Mouse (Mus musculus): ENCODE data around the gene Rps6ka1. TPM values are rescaled to one million over a fixed set of nuclear protein-coding genes. Genes with fewer than 3 reads are reported as not detected.

Rps6ka1 gene
- polyA plus RNA-seq, 1 experiment from 2014 or later: 79.4 TPM

DNA sequence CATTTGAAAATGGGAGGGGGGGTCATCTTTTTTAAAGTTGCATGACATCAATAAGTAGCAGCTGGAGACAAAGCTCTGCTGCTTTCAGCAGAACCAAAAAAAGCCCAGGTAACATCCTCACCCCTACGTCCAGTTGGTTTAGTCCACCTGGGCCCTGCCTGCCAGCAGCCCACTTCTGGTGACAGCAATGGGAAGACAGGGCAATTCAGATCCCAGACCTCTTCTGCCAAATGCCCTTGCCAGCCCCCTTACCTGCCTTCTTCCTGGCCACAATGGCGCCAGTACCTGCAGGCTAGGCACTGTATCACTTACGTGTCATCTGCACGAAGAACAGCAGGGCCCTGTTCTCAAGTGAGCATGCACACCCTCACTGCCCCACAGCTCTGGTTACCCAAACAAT, 2.3 kb downstream of the Rps6ka1 start:
- Histone ChIP-seq H3K9ac (ENCODE audit: low read depth, low read length) (no peak overlapping the region), H3K27me3 (ENCODE audit: control insufficient read depth, insufficient read depth, low read depth, low read length) (peaks cover 27% of the 10 kb centered on the region), H3K4me2 (ENCODE audit: low read depth, low read length) (peak overlapping the region; percentile 89; the same call in 1 of the 2 replicates), H3K4me3 (ENCODE audit: low read depth, low read length) (no peak overlapping the region), H3K36me3 (ENCODE audit: control insufficient read depth, insufficient read depth) (no peaks in the 10 kb centered on the region), H3K4me1 (ENCODE audit: control insufficient read depth, low read depth, low read length) (peaks cover 12% of the 10 kb centered on the region), H3K27ac (ENCODE audit: low read length) (no peak overlapping the region), H3K9me3 (replicated peaks; ENCODE audit: control insufficient read depth, low read length) (no peaks in the 10 kb centered on the region)
- WGBS (ENCODE audit: insufficient replicate concordance): 76% methylated on average over 4 of the region's 4 CpGs
- ATAC-seq (ENCODE audit: low read depth): no peak

- Histone ChIP-seq H3K36me3 (ENCODE audit: control insufficient read depth, insufficient read depth) (no peaks in the 10 kb centered on the region), H3K4me2 (ENCODE audit: low read depth, low read length) (no peak overlapping the region), H3K27me3 (ENCODE audit: control insufficient read depth, insufficient read depth, low read depth, low read length) (peaks cover 27% of the 10 kb centered on the region), H3K9ac (ENCODE audit: low read depth, low read length) (no peak overlapping the region), H3K4me1 (ENCODE audit: control insufficient read depth, low read depth, low read length) (peaks cover 12% of the 10 kb centered on the region), H3K4me3 (ENCODE audit: low read depth, low read length) (no peak overlapping the region), H3K9me3 (replicated peaks; ENCODE audit: control insufficient read depth, low read length) (no peaks in the 10 kb centered on the region), H3K27ac (ENCODE audit: low read length) (no peak overlapping the region)
- no peak for ATAC-seq (ENCODE audit: low read depth)
- 61% methylated on average over 3 of the region's 3 CpGs for WGBS (ENCODE audit: insufficient replicate concordance)
These were observed 2.7 kb downstream of the Rps6ka1 start for GRCm38 (mm10) chr4:133884888-133885287.

- no peak overlapping the region for H3K27ac ChIP-seq (ENCODE audit: low read length)
- no peaks in the 10 kb centered on the region for H3K36me3 ChIP-seq (ENCODE audit: control insufficient read depth, insufficient read depth)
- no peak overlapping the region for H3K4me2 ChIP-seq (ENCODE audit: low read depth, low read length)
- no peaks in the 10 kb centered on the region for H3K9me3 ChIP-seq (replicated peaks; ENCODE audit: control insufficient read depth, low read length)
- no peak for ATAC-seq (ENCODE audit: low read depth)
- WGBS (ENCODE audit: insufficient replicate concordance): 56% methylated on average over 8 of the region's 8 CpGs
- peaks cover 27% of the 10 kb centered on the region for H3K27me3 ChIP-seq (ENCODE audit: control insufficient read depth, insufficient read depth, low read depth, low read length)
- peaks cover 14% of the 10 kb centered on the region for H3K4me1 ChIP-seq (ENCODE audit: control insufficient read depth, low read depth, low read length)
- H3K4me3 ChIP-seq (ENCODE audit: low read depth, low read length): no peak overlapping the region
- no peak overlapping the region for H3K9ac ChIP-seq (ENCODE audit: low read depth, low read length)
These were observed 3.4 kb downstream of the Rps6ka1 start for GRCm38 (mm10) chr4:133884127-133884753.

DNA sequence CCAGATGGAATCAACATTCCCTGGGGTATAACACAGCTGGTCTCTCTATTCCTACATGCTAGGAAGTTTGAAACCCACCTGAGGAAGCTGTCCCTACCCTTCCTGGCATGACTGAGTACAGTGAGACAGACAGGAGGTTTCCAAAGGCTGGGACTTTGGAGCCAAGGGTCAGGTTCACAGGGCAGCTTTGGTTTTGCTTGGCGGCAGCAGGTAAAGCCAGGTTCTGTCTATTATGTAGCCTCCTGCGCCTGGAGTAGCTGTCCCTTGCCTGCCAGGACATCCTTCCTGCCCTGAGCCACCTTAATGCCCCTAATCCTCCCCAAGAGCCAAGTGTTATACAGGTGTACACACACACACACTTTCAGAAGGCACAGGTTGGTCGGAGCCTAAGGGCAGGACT, 5.7 kb downstream of the Rps6ka1 start:
- WGBS (ENCODE audit: insufficient replicate concordance): 55% methylated on average over 3 of the region's 3 CpGs
- H3K9me3 ChIP-seq (replicated peaks; ENCODE audit: control insufficient read depth, low read length): no peaks in the 10 kb centered on the region
- no peak overlapping the region for H3K4me2 ChIP-seq (ENCODE audit: low read depth, low read length)
- H3K4me3 ChIP-seq (ENCODE audit: low read depth, low read length): no peak overlapping the region
- peak; percentile 17; the same call in 1 of the 2 replicates for ATAC-seq (ENCODE audit: low read depth)
- H3K9ac ChIP-seq (ENCODE audit: low read depth, low read length): no peak overlapping the region
- H3K27ac ChIP-seq (ENCODE audit: low read length): no peak overlapping the region
- H3K27me3 ChIP-seq (ENCODE audit: control insufficient read depth, insufficient read depth, low read depth, low read length): peaks cover 10% of the 10 kb centered on the region
- H3K36me3 ChIP-seq (ENCODE audit: control insufficient read depth, insufficient read depth): no peaks in the 10 kb centered on the region
- peaks cover 21% of the 10 kb centered on the region for H3K4me1 ChIP-seq (ENCODE audit: control insufficient read depth, low read depth, low read length)

DNA sequence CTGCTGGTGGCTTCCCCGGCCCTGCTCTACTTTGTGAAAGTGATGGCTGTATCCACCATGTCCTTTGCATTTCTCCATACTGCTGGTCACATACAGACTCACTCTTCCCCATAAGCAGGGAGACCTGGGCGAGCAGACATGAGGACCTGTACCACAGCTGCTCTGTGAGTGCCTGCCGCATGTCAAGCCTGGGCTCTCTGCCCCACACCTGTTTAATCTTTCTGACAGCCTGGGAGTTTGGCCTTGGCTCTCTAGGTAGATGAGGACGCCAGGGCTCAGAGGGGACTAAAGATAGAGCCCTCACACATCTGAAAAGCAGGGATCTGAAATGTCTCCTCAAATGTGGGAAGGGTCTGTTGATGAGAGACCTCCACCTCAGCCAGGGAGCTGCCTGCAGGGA, 6.2 kb downstream of the Rps6ka1 start:
- WGBS (ENCODE audit: insufficient replicate concordance): 62% methylated on average over 4 of the region's 4 CpGs
- Histone ChIP-seq H3K9me3 (replicated peaks; ENCODE audit: control insufficient read depth, low read length) (no peaks in the 10 kb centered on the region), H3K4me3 (ENCODE audit: low read depth, low read length) (no peak overlapping the region), H3K4me1 (ENCODE audit: control insufficient read depth, low read depth, low read length) (peaks cover 20% of the 10 kb centered on the region), H3K27ac (ENCODE audit: low read length) (no peak overlapping the region), H3K27me3 (ENCODE audit: control insufficient read depth, insufficient read depth, low read depth, low read length) (peaks cover 5% of the 10 kb centered on the region), H3K4me2 (ENCODE audit: low read depth, low read length) (no peak overlapping the region), H3K36me3 (ENCODE audit: control insufficient read depth, insufficient read depth) (no peaks in the 10 kb centered on the region), H3K9ac (ENCODE audit: low read depth, low read length) (no peak overlapping the region)
- no peak for ATAC-seq (ENCODE audit: low read depth)

DNA sequence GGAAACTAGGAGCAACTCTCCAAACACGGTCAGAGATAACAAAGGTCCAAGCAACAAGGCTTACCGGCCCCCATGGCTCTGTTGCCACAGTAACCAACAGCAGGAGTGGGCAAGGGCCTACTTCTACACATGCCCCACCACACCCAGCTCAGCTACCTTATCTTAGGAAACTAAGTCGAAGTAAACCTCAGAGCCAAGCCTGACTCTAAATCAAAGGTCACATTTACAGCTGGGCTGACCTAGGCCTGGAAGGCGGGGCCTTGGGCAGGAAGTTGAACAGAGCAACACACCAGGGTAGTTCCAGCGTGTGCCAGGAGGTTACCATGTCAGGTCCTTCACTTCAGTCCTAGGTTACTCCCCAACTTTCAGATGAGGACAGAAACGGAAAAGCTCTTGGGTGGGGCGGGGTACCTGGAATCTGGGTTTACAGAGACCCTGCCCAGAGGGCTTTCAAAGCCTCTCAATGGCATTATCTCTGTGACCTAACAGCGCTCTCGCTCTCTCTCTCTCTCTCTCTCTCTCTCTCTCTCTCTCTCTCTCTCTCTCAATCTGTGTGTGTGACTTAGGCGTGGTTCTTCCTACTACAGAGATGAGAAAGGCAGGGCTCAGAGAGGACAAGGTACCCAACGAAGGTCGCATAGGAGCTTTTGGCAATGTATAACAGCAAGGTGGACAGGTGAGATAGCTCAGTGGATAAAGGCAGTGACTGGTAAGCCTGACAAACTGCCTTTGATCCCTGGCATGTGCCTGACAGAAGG, 8.3 kb downstream of the Rps6ka1 start:
- ATAC-seq (ENCODE audit: low read depth): peak; percentile 59
- Histone ChIP-seq H3K4me3 (ENCODE audit: low read depth, low read length) (no peak overlapping the region), H3K4me2 (ENCODE audit: low read depth, low read length) (no peak overlapping the region), H3K9me3 (replicated peaks; ENCODE audit: control insufficient read depth, low read length) (no peaks in the 10 kb centered on the region), H3K9ac (ENCODE audit: low read depth, low read length) (0 out of 2 replicates have a peak overlapping the region, but pooled peaks have one; percentile 6), H3K36me3 (ENCODE audit: control insufficient read depth, insufficient read depth) (no peaks in the 10 kb centered on the region), H3K27me3 (ENCODE audit: control insufficient read depth, insufficient read depth, low read depth, low read length) (no peaks in the 10 kb centered on the region), H3K4me1 (ENCODE audit: control insufficient read depth, low read depth, low read length) (peaks cover 29% of the 10 kb centered on the region), H3K27ac (ENCODE audit: low read length) (peak overlapping the region; percentile 40)
- WGBS (ENCODE audit: insufficient replicate concordance): 37% methylated on average over 12 of the region's 12 CpGs

- Histone ChIP-seq H3K9me3 (replicated peaks; ENCODE audit: control insufficient read depth, low read length) (no peaks in the 10 kb centered on the region), H3K36me3 (ENCODE audit: control insufficient read depth, insufficient read depth) (no peaks in the 10 kb centered on the region), H3K27me3 (ENCODE audit: control insufficient read depth, insufficient read depth, low read depth, low read length) (no peaks in the 10 kb centered on the region), H3K4me1 (ENCODE audit: control insufficient read depth, low read depth, low read length) (peaks cover 40% of the 10 kb centered on the region), H3K9ac (ENCODE audit: low read depth, low read length) (no peak overlapping the region), H3K4me2 (ENCODE audit: low read depth, low read length) (no peak overlapping the region), H3K27ac (ENCODE audit: low read length) (0 out of 2 replicates have a peak overlapping the region, but pooled peaks have one; percentile 3), H3K4me3 (ENCODE audit: low read depth, low read length) (no peak overlapping the region)
- no peak for ATAC-seq (ENCODE audit: low read depth)
- WGBS (ENCODE audit: insufficient replicate concordance): 69% methylated on average over 14 of the region's 14 CpGs
These were observed 9.5 kb downstream of the Rps6ka1 start for GRCm38 (mm10) chr4:133877850-133878755.

DNA sequence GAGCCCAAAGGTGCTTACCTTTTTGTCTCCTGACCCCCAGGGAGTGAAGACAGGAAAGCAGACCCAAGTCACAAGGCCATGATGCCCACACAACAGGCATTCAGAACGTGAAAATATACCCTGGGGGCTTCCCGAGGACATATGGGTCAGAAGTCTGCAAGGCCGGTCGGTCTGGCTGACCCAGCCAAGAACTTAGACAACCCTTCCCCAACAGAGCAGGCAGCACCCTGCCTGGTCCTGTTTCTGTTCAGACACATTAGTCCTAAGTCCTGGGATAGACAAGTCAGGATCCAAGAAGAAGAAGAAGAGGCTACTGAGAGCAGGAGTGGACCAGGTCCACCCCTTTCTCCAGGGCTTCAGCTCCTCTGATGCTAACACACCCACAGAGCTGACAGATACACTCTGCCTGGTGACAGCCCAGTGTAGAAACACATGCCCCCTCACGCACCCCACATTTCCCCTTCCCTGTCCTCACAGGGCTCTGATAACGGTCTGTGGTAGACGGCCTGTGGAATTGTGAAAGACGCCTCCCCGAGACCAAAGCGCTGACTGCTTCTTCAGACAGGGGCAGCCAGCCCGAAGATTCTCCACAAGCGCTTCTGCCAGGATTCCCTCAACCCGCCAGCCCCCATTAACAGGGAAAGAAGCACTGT, 12.6 kb downstream of the Rps6ka1 start:
- 25% methylated on average over 13 of the region's 13 CpGs for WGBS (ENCODE audit: insufficient replicate concordance)
- peaks cover 2% of the 10 kb centered on the region; the same call in 1 of the 2 replicates for H3K36me3 ChIP-seq (ENCODE audit: control insufficient read depth, insufficient read depth)
- H3K4me2 ChIP-seq (ENCODE audit: low read depth, low read length): peak overlapping the region; percentile 82
- H3K4me1 ChIP-seq (ENCODE audit: control insufficient read depth, low read depth, low read length): peaks cover 58% of the 10 kb centered on the region
- ATAC-seq (ENCODE audit: low read depth): no peak
- H3K27me3 ChIP-seq (ENCODE audit: control insufficient read depth, insufficient read depth, low read depth, low read length): no peaks in the 10 kb centered on the region
- peak overlapping the region; percentile 83 for H3K4me3 ChIP-seq (ENCODE audit: low read depth, low read length)
- H3K9ac ChIP-seq (ENCODE audit: low read depth, low read length): peak overlapping the region; percentile 68
- no peaks in the 10 kb centered on the region for H3K9me3 ChIP-seq (replicated peaks; ENCODE audit: control insufficient read depth, low read length)
- peak overlapping the region; percentile 99 for H3K27ac ChIP-seq (ENCODE audit: low read length)
